In genomic region chr17:23538299-23539015, GRCm38 (mm10) we compare ENCODE assay signal across 10 mouse cellular contexts. TPM values are rescaled to one million over a fixed set of nuclear protein-coding genes. Genes with fewer than 3 reads are reported as not detected.
DNase-seq lines count a peak whose midpoint lies in the region; ATAC-seq and TF ChIP-seq lines count a peak whose summit lies in the region.
"Had no signal": no experiment of that assay in that cellular context is flagged by ENCODE, and none has a peak within 500 bp of the region (broad histone marks: within the 10 kb centered on the region; RNA-seq: fewer than 3 reads in every experiment).

No protein-coding gene starts in this region.

- no peak for TF ChIP-seq CTCF in bone marrow macrophage, adult 2 months (IDR thresholded peaks at IDR 0.05; ENCODE audit: low read depth, low read length)
- no peak for TF ChIP-seq CTCF in forebrain, postnatal 0 days (IDR thresholded peaks at IDR 0.05; ENCODE audit: low read depth)

- TF ChIP-seq POLR2A in bone marrow macrophage, adult 2 months (IDR thresholded peaks at IDR 0.05; ENCODE audit: borderline replicate concordance, low read depth, low read length): no peak

- H3K36me3 ChIP-seq in forebrain, postnatal 0 days (ENCODE audit: insufficient read depth): no peaks in the 10 kb centered on the region

- 0 out of 2 replicates have a peak overlapping the region, but pooled peaks have one; percentile 10 for H3K9ac ChIP-seq in forebrain, postnatal 0 days

- no peak for ATAC-seq in forebrain, postnatal 0 days
- peak; percentile 9; the same call in 1 of the 2 replicates for ATAC-seq in megakaryocyte progenitor cell, adult 5-6 weeks (replicated peaks; ENCODE audit: poor library complexity)

- H3K9me3 ChIP-seq in forebrain, postnatal 0 days (ENCODE audit: low read length): no peaks in the 10 kb centered on the region

- peaks cover 14% of the 10 kb centered on the region for H3K4me1 ChIP-seq in bone marrow macrophage, adult 2 months (ENCODE audit: control insufficient read depth, insufficient read depth, low read length)
- 0 out of 2 replicates have a peak, but pooled peaks cover 4% of the 10 kb centered on the region for H3K4me1 ChIP-seq in forebrain, postnatal 0 days (ENCODE audit: insufficient read depth)

- 8% methylated on average over 21 of the region's 21 CpGs for WGBS in forebrain, postnatal 0 days

- H3K27me3 ChIP-seq in forebrain, postnatal 0 days (ENCODE audit: insufficient read depth, low read length): peaks cover 35% of the 10 kb centered on the region

- no peak overlapping the region for H3K27ac ChIP-seq in bone marrow macrophage, adult 2 months (ENCODE audit: insufficient read depth, low read depth, low read length)
- H3K27ac ChIP-seq in forebrain, postnatal 0 days (ENCODE audit: low read depth, low read length): no peak overlapping the region
- H3K27ac ChIP-seq: macrophage had no signal

- peak overlapping the region; percentile 41 for H3K4me3 ChIP-seq in bone marrow macrophage, adult 2 months (ENCODE audit: insufficient read depth, low read length)
- H3K4me3 ChIP-seq in forebrain, postnatal 0 days (ENCODE audit: low read depth, low read length): peak overlapping the region; percentile 38

- peak overlapping the region; percentile 55 for H3K4me2 ChIP-seq in forebrain, postnatal 0 days (ENCODE audit: low read depth)

- peak; percentile 2 for DNase-seq in layer of hippocampus, adult 11-12 months (ENCODE audit: low spot score)
- DNase-seq in layer of hippocampus, adult 9-11 months: no peak
- DNase-seq in forebrain, postnatal 0 days: no peak
- DNase-seq in thymus, postnatal 14 days: no peak
- DNase-seq in adrenal gland, postnatal 36 days: no peak
- no peak for DNase-seq in lung, postnatal 14 days

RNA-seq across cellular contexts. Expression of gene Zfp213, which starts 25.6 kb away (rescaled TPM):
- 2.6 and 4.1 TPM in 2 replicates for polyA plus RNA-seq in bone marrow macrophage, adult 2 months (2012; ENCODE audit: insufficient read depth, insufficient read length, missing spikeins)
- total RNA-seq in forebrain, postnatal 0 days (2014; rRNA removed): 16.9 and 18.8 TPM in 2 replicates
- polyA plus RNA-seq in forebrain, postnatal 0 days (2015; fragmentation: Nextera tagmentation; extraction: Ambion mirVana): 10.7 and 10.9 TPM in 2 replicates
- 3.6 and 5.3 TPM in 2 replicates for total RNA-seq in megakaryocyte progenitor cell, adult 5-6 weeks (2015)
- 6.5 and 9.2 TPM in 2 replicates for total RNA-seq in megakaryocyte progenitor cell, adult 5-6 weeks (2017)
- total RNA-seq in adrenal gland, postnatal 36 days (2021): 10 to 100 TPM; 10.3 to 12.1 TPM

RNA-seq across cellular contexts. Expression of gene Vmn2r117, which starts 59.0 kb away (rescaled TPM):
- polyA plus RNA-seq in bone marrow macrophage, adult 2 months (2012; ENCODE audit: insufficient read depth, insufficient read length, missing spikeins): not detected in 2 replicates
- not detected in 2 replicates for total RNA-seq in forebrain, postnatal 0 days (2014; rRNA removed)
- polyA plus RNA-seq in forebrain, postnatal 0 days (2015; fragmentation: Nextera tagmentation; extraction: Ambion mirVana): not detected in 2 replicates
- not detected in 2 replicates for total RNA-seq in megakaryocyte progenitor cell, adult 5-6 weeks (2015)
- not detected in 2 replicates for total RNA-seq in megakaryocyte progenitor cell, adult 5-6 weeks (2017)
- not detected for total RNA-seq in adrenal gland, postnatal 36 days (2021)
- polyA plus RNA-seq: brain, embryonic 14.5 days; macrophage had no signal
